Mouse (Mus musculus): ENCODE results near the gene Ly6g6c. TPM values are rescaled to one million over a fixed set of nuclear protein-coding genes. Genes with fewer than 3 reads are reported as not detected.

Gene Ly6g6c
- 0.32 and 0.49 TPM in 2 replicates for polyA plus RNA-seq (2015; fragmentation: Nextera tagmentation; extraction: Ambion mirVana)

- peak; percentile 49 for ATAC-seq
These were observed at the start of gene Ly6g6c for GRCm38 (mm10) chr17:35064951-35065947. TSS of gene Ly6g6c (plus strand) at chr17:35065388.

GRCm38 (mm10) chr17:35016376-35016775 lies 48.8 kb upstream of the Ly6g6c start, which contains the start of gene Vwa7:
TSS of gene Vwa7 (plus strand) at chr17:35016579.
- Histone ChIP-seq H3K9ac (replicated peaks) (no peak within 1 kb of the TSS), H3K4me2 (ENCODE audit: low read depth, low read length) (no peak within 1 kb of the TSS), H3K36me3 (replicated peaks; ENCODE audit: insufficient read depth, low read length) (peaks cover 52% of the 10 kb centered on the region), H3K9me3 (ENCODE audit: low read length) (no peaks in the 10 kb centered on the region), H3K4me3 (ENCODE audit: low read depth, low read length) (no peak within 1 kb of the TSS), H3K27me3 (ENCODE audit: insufficient read depth, low read length) (no peaks in the 10 kb centered on the region), H3K27ac (ENCODE audit: low read depth) (no peak within 1 kb of the TSS), H3K4me1 (ENCODE audit: insufficient read depth) (peaks cover 4% of the 10 kb centered on the region)
- DNase-seq (peak; percentile 47), ATAC-seq (peak; percentile 37)
- WGBS (ENCODE audit: insufficient replicate concordance), result 46% methylated on average over 11 of the region's 12 CpGs
- no peak for TF ChIP-seq CTCF (IDR thresholded peaks at IDR 0.05; ENCODE audit: low read depth)
- TF ChIP-seq EP300 (IDR thresholded peaks at IDR 0.05; ENCODE audit: low read depth), result no peak

More at GRCm38 (mm10) chr17:35064951-35065947, at the start of gene Ly6g6c:
- Histone ChIP-seq H3K36me3 (replicated peaks; ENCODE audit: insufficient read depth, low read length) (peaks cover 7% of the 10 kb centered on the region; the same call in 1 of the 2 replicates), H3K4me3 (ENCODE audit: low read depth, low read length) (peak within 1 kb of the TSS; percentile 46), H3K4me2 (ENCODE audit: low read depth, low read length) (peak within 1 kb of the TSS; percentile 79), H3K27ac (ENCODE audit: low read depth) (no peak within 1 kb of the TSS), H3K27me3 (ENCODE audit: insufficient read depth, low read length) (peaks cover 51% of the 10 kb centered on the region), H3K9ac (replicated peaks) (peak within 1 kb of the TSS; percentile 22; the same call in 1 of the 2 replicates), H3K9me3 (ENCODE audit: low read length) (no peaks in the 10 kb centered on the region), H3K4me1 (ENCODE audit: insufficient read depth) (peaks cover 16% of the 10 kb centered on the region)
- no peak for TF ChIP-seq CTCF (IDR thresholded peaks at IDR 0.05; ENCODE audit: low read depth)
- TF ChIP-seq EP300 (IDR thresholded peaks at IDR 0.05; ENCODE audit: low read depth), result no peak
- WGBS (ENCODE audit: insufficient replicate concordance), result 1% methylated on average over 48 of the region's 48 CpGs
- DNase-seq, result peak; percentile 54

- no peak overlapping the region for H3K27ac ChIP-seq (ENCODE audit: low read depth)
- no peak overlapping the region for H3K4me2 ChIP-seq (ENCODE audit: low read depth, low read length)
- no peak overlapping the region for H3K4me3 ChIP-seq (ENCODE audit: low read depth, low read length)
- WGBS (ENCODE audit: insufficient replicate concordance), result 75% methylated on average over 10 of the region's 10 CpGs
- peaks cover 45% of the 10 kb centered on the region for H3K36me3 ChIP-seq (replicated peaks; ENCODE audit: insufficient read depth, low read length)
- peak; percentile 8; the same call in 1 of the 2 replicates for ATAC-seq
- H3K4me1 ChIP-seq (ENCODE audit: insufficient read depth), result peaks cover 10% of the 10 kb centered on the region
- DNase-seq, result peak; percentile 18
- no peak overlapping the region for H3K9ac ChIP-seq (replicated peaks)
- no peaks in the 10 kb centered on the region for H3K27me3 ChIP-seq (ENCODE audit: insufficient read depth, low read length)
- no peaks in the 10 kb centered on the region for H3K9me3 ChIP-seq (ENCODE audit: low read length)
- TF ChIP-seq EP300 (IDR thresholded peaks at IDR 0.05; ENCODE audit: low read depth) (no peak), CTCF (IDR thresholded peaks at IDR 0.05; ENCODE audit: low read depth) (no peak)
These were observed 48.1 kb upstream of the Ly6g6c start for GRCm38 (mm10) chr17:35016791-35017705.

- no peak overlapping the region for H3K9ac ChIP-seq (replicated peaks)
- no peaks in the 10 kb centered on the region for H3K9me3 ChIP-seq (ENCODE audit: low read length)
- ATAC-seq (no peak), DNase-seq (peak; percentile 15)
- H3K4me2 ChIP-seq (ENCODE audit: low read depth, low read length), result no peak overlapping the region
- H3K4me3 ChIP-seq (ENCODE audit: low read depth, low read length), result no peak overlapping the region
- H3K4me1 ChIP-seq (ENCODE audit: insufficient read depth), result peaks cover 10% of the 10 kb centered on the region
- H3K36me3 ChIP-seq (replicated peaks; ENCODE audit: insufficient read depth, low read length), result peaks cover 39% of the 10 kb centered on the region
- no peak overlapping the region for H3K27ac ChIP-seq (ENCODE audit: low read depth)
- no peaks in the 10 kb centered on the region for H3K27me3 ChIP-seq (ENCODE audit: insufficient read depth, low read length)
- TF ChIP-seq EP300 (IDR thresholded peaks at IDR 0.05; ENCODE audit: low read depth), result no peak
- TF ChIP-seq CTCF (IDR thresholded peaks at IDR 0.05; ENCODE audit: low read depth), result no peak
- 71% methylated on average over 14 of the region's 14 CpGs for WGBS (ENCODE audit: insufficient replicate concordance)
These were observed 47.5 kb upstream of the Ly6g6c start for GRCm38 (mm10) chr17:35017706-35018030.

GRCm38 (mm10) chr17:35018171-35018570 lies 47.0 kb upstream of the Ly6g6c start:
- peaks cover 34% of the 10 kb centered on the region for H3K36me3 ChIP-seq (replicated peaks; ENCODE audit: insufficient read depth, low read length)
- H3K9ac ChIP-seq (replicated peaks), result no peak overlapping the region
- peak; percentile 11 for DNase-seq
- H3K27ac ChIP-seq (ENCODE audit: low read depth), result no peak overlapping the region
- 73% methylated on average over 3 of the region's 3 CpGs for WGBS (ENCODE audit: insufficient replicate concordance)
- H3K4me3 ChIP-seq (ENCODE audit: low read depth, low read length), result no peak overlapping the region
- H3K9me3 ChIP-seq (ENCODE audit: low read length), result no peaks in the 10 kb centered on the region
- H3K27me3 ChIP-seq (ENCODE audit: insufficient read depth, low read length), result 0 out of 2 replicates have a peak, but pooled peaks cover under 1% of the 10 kb centered on the region
- H3K4me2 ChIP-seq (ENCODE audit: low read depth, low read length), result no peak overlapping the region
- TF ChIP-seq EP300 (IDR thresholded peaks at IDR 0.05; ENCODE audit: low read depth) (no peak), CTCF (IDR thresholded peaks at IDR 0.05; ENCODE audit: low read depth) (no peak)
- no peak for ATAC-seq
- peaks cover 12% of the 10 kb centered on the region for H3K4me1 ChIP-seq (ENCODE audit: insufficient read depth)

Measured in liver, postnatal 0 days (tissue).